Mouse (Mus musculus) embryonic facial prominence, embryonic 15.5 days (tissue): ENCODE data around the gene Ap1s1. TPM values are rescaled to one million over a fixed set of nuclear protein-coding genes. Genes with fewer than 3 reads are reported as not detected.

ENCODE experiments used
- ATAC-seq: fragments of 200-750 bp; cut with Nextera tagmentation; 2 replicates; pipeline ENCODE4 v1.8.0; 2017; ENCODE audit warnings: low read depth, moderate TSS enrichment; ENCODE audit not compliant: insufficient number of reproducible peaks, low FRiP score, low TSS enrichment
- H3K27ac ChIP-seq: fragments of 300-500 bp; sonication (generic); replicated peaks from 2 replicates; pipeline ENCODE4 v1.5.1; 2015; ENCODE audit warnings: mild to moderate bottlenecking, inconsistent platforms
- H3K27me3 ChIP-seq: fragments of 300-500 bp; sonication (generic); 2 replicates; pipeline ENCODE4 v1.6.1; 2015; ENCODE audit warnings: inconsistent platforms
- H3K36me3 ChIP-seq: fragments of 300-500 bp; sonication (generic); 2 replicates; pipeline ENCODE4 v1.6.1; 2015; ENCODE audit warnings: mild to moderate bottlenecking, inconsistent platforms
- H3K4me1 ChIP-seq: fragments of 300-500 bp; sonication (generic); 2 replicates; pipeline ENCODE4 v1.6.1; 2015; ENCODE audit warnings: inconsistent platforms
- H3K4me2 ChIP-seq: fragments of 300-500 bp; sonication (generic); replicated peaks from 2 replicates; pipeline ENCODE4 v1.6.1; 2015; ENCODE audit warnings: mild to moderate bottlenecking, inconsistent platforms
- H3K4me3 ChIP-seq: fragments of 300-500 bp; sonication (generic); replicated peaks from 2 replicates; pipeline ENCODE4 v1.5.1; 2015; ENCODE audit warnings: mild to moderate bottlenecking, inconsistent platforms
- H3K9ac ChIP-seq: fragments of 300-500 bp; sonication (generic); 2 replicates; pipeline ENCODE4 v1.6.1; 2015; ENCODE audit warnings: inconsistent platforms
- H3K9me3 ChIP-seq: fragments of 300-500 bp; sonication (generic); replicated peaks from 2 replicates; pipeline ENCODE4 v1.6.1; 2016; ENCODE audit warnings: inconsistent platforms
- WGBS: fragments of 180-500 bp; shearing (Covaris S2); methylation state at CpG from one replicate; pipeline ENCODE4 v1.1.7; 2015; 5-methylcytosine and 5-hydroxymethylcytosine counted together
- polyA plus RNA-seq: library from polyadenylated mRNA; unstranded; fragments of >200 nt; fragmentation: Nextera tagmentation; extraction: Ambion mirVana; gene quantifications from 2 replicates; pipeline ENCODE4 v1.2.1, GENCODE M21; 2015

Gene Ap1s1
- polyA plus RNA-seq, 1 experiment from 2014 or later, result 165 TPM

- Histone ChIP-seq H3K4me1 (peaks cover 40% of the 10 kb centered on the region), H3K9me3 (no peaks in the 10 kb centered on the region), H3K36me3 (peaks cover 23% of the 10 kb centered on the region), H3K9ac (no peak overlapping the region), H3K27ac (no peak overlapping the region), H3K27me3 (peaks cover 49% of the 10 kb centered on the region), H3K4me3 (peak overlapping the region; percentile 49), H3K4me2 (peak overlapping the region; percentile 100)
- WGBS, result 1% methylated on average over 38 of the region's 49 CpGs
- peak; percentile 87 for ATAC-seq
These were observed 13.3 kb downstream of the Ap1s1 start for GRCm38 (mm10) chr5:137032641-137033074.

GRCm38 (mm10) chr5:137032033-137032421 lies 13.9 kb downstream of the Ap1s1 start:
- H3K36me3 ChIP-seq, result peaks cover 17% of the 10 kb centered on the region
- H3K27ac ChIP-seq, result no peak overlapping the region
- peak overlapping the region; percentile 100 for H3K4me2 ChIP-seq
- peaks cover 54% of the 10 kb centered on the region for H3K27me3 ChIP-seq
- under 1% methylated on average over 33 of the region's 33 CpGs for WGBS
- H3K9ac ChIP-seq, result no peak overlapping the region
- peak overlapping the region; percentile 49 for H3K4me3 ChIP-seq
- no peak for ATAC-seq
- H3K4me1 ChIP-seq, result peaks cover 40% of the 10 kb centered on the region
- no peaks in the 10 kb centered on the region for H3K9me3 ChIP-seq

GRCm38 (mm10) chr5:137031076-137032032 lies 14.6 kb downstream of the Ap1s1 start:
- Histone ChIP-seq H3K27ac (no peak overlapping the region), H3K27me3 (peaks cover 60% of the 10 kb centered on the region), H3K9ac (no peak overlapping the region), H3K36me3 (peaks cover 10% of the 10 kb centered on the region), H3K4me3 (peak overlapping the region; percentile 49), H3K4me2 (peak overlapping the region; percentile 100), H3K4me1 (peaks cover 40% of the 10 kb centered on the region), H3K9me3 (no peaks in the 10 kb centered on the region)
- no peak for ATAC-seq
- WGBS, result under 1% methylated on average over 78 of the region's 78 CpGs

GRCm38 (mm10) chr5:137030416-137030810 lies 15.5 kb downstream of the Ap1s1 start:
- ATAC-seq, result no peak
- Histone ChIP-seq H3K4me3 (peak overlapping the region; percentile 36), H3K4me1 (peaks cover 40% of the 10 kb centered on the region), H3K36me3 (0 out of 2 replicates have a peak, but pooled peaks cover under 1% of the 10 kb centered on the region), H3K27me3 (peaks cover 70% of the 10 kb centered on the region), H3K9me3 (no peaks in the 10 kb centered on the region), H3K4me2 (peak overlapping the region; percentile 58), H3K9ac (no peak overlapping the region), H3K27ac (no peak overlapping the region)
- WGBS, result 10% methylated on average over 22 of the region's 22 CpGs

GRCm38 (mm10) chr5:137029643-137030415 lies 16.1 kb downstream of the Ap1s1 start:
- H3K4me1 ChIP-seq, result peaks cover 40% of the 10 kb centered on the region
- H3K9ac ChIP-seq, result no peak overlapping the region
- under 1% methylated on average over 52 of the region's 52 CpGs for WGBS
- peaks cover 76% of the 10 kb centered on the region for H3K27me3 ChIP-seq
- no peaks in the 10 kb centered on the region for H3K9me3 ChIP-seq
- no peaks in the 10 kb centered on the region for H3K36me3 ChIP-seq
- H3K4me3 ChIP-seq, result peak overlapping the region; percentile 36
- ATAC-seq, result peak; percentile 52
- H3K27ac ChIP-seq, result no peak overlapping the region
- H3K4me2 ChIP-seq, result peak overlapping the region; percentile 58

- Histone ChIP-seq H3K27ac (no peak overlapping the region), H3K9ac (no peak overlapping the region), H3K4me1 (peaks cover 40% of the 10 kb centered on the region), H3K36me3 (no peaks in the 10 kb centered on the region), H3K27me3 (peaks cover 82% of the 10 kb centered on the region), H3K9me3 (no peaks in the 10 kb centered on the region), H3K4me2 (peak overlapping the region; percentile 58), H3K4me3 (peak overlapping the region; percentile 36; the same call in 1 of the 2 replicates)
- WGBS, result 3% methylated on average over 5 of the region's 8 CpGs
- no peak for ATAC-seq
These were observed 16.7 kb downstream of the Ap1s1 start for GRCm38 (mm10) chr5:137029273-137029585.

- no peak overlapping the region for H3K4me3 ChIP-seq
- H3K27ac ChIP-seq, result no peak overlapping the region
- 3% methylated on average over 29 of the region's 29 CpGs for whole genome bisulfite sequencing
- H3K36me3 ChIP-seq, result no peaks in the 10 kb centered on the region
- H3K4me2 ChIP-seq, result no peak overlapping the region; the same call in 1 of the 2 replicates
- H3K9ac ChIP-seq, result no peak overlapping the region
- no peak for ATAC-seq
- H3K9me3 ChIP-seq, result no peaks in the 10 kb centered on the region
- peaks cover 86% of the 10 kb centered on the region for H3K27me3 ChIP-seq
- peaks cover 40% of the 10 kb centered on the region for H3K4me1 ChIP-seq
These were observed 17.2 kb downstream of the Ap1s1 start for GRCm38 (mm10) chr5:137028561-137029272.

GRCm38 (mm10) chr5:137026092-137026491 lies 19.8 kb downstream of the Ap1s1 start, which contains the start of gene Vgf:
Gene Vgf, plus strand, starts transcription at chr5:137026392.
- Histone ChIP-seq H3K36me3 (no peaks in the 10 kb centered on the region), H3K9ac (no peak within 1 kb of the TSS), H3K4me1 (peaks cover 17% of the 10 kb centered on the region), H3K4me3 (no peak within 1 kb of the TSS), H3K27ac (no peak within 1 kb of the TSS), H3K27me3 (peaks cover 72% of the 10 kb centered on the region), H3K9me3 (no peaks in the 10 kb centered on the region), H3K4me2 (no peak within 1 kb of the TSS)
- WGBS, result 32% methylated on average over 4 of the region's 4 CpGs
- ATAC-seq, result no peak

GRCm38 (mm10) chr5:137025132-137025531 lies 20.8 kb downstream of the Ap1s1 start:
- Histone ChIP-seq H3K4me3 (no peak overlapping the region), H3K4me1 (peaks cover 9% of the 10 kb centered on the region), H3K9me3 (no peaks in the 10 kb centered on the region), H3K9ac (no peak overlapping the region), H3K27me3 (peaks cover 62% of the 10 kb centered on the region), H3K4me2 (no peak overlapping the region), H3K27ac (no peak overlapping the region), H3K36me3 (no peaks in the 10 kb centered on the region)
- no peak for ATAC-seq
- under 1% methylated on average over 23 of the region's 23 CpGs for WGBS

GRCm38 (mm10) chr5:137024318-137024717 lies 21.6 kb downstream of the Ap1s1 start:
- Histone ChIP-seq H3K4me1 (peaks cover under 1% of the 10 kb centered on the region; the same call in 1 of the 2 replicates), H3K9me3 (no peaks in the 10 kb centered on the region), H3K9ac (no peak overlapping the region), H3K27ac (no peak overlapping the region), H3K4me2 (no peak overlapping the region), H3K36me3 (no peaks in the 10 kb centered on the region), H3K27me3 (peaks cover 54% of the 10 kb centered on the region), H3K4me3 (no peak overlapping the region)
- ATAC-seq, result no peak
- WGBS, result 50% methylated on average over 3 of the region's 3 CpGs

- no peak overlapping the region for H3K9ac ChIP-seq
- H3K27me3 ChIP-seq, result no peaks in the 10 kb centered on the region
- no peaks in the 10 kb centered on the region for H3K4me1 ChIP-seq
- 80% methylated on average over 3 of the region's 3 CpGs for WGBS
- H3K4me2 ChIP-seq, result no peak overlapping the region
- ATAC-seq, result no peak
- no peaks in the 10 kb centered on the region for H3K36me3 ChIP-seq
- no peak overlapping the region for H3K27ac ChIP-seq
- no peak overlapping the region for H3K4me3 ChIP-seq
- H3K9me3 ChIP-seq, result no peaks in the 10 kb centered on the region
These were observed 30.0 kb downstream of the Ap1s1 start for GRCm38 (mm10) chr5:137015913-137016312.
